Mouse (Mus musculus) spleen, adult 2 months (tissue): ENCODE results near the gene Ccn2. TPM values are rescaled to one million over a fixed set of nuclear protein-coding genes. Genes with fewer than 3 reads are reported as not detected.

Experiments used
- DNase-seq, 2 experiments: peaks; one replicate each; pipeline versions ENCODE4 v3.0.0 to v3.0.0-alpha.2; 2012 to 2021; ENCODE audit warnings: low spot score in 2 of 2, low read depth in 1 of 2
- H3K27ac ChIP-seq: fragments of 200-500 bp; 2 replicates; pipeline ENCODE4 v1.5.1; 2012; ENCODE audit warnings: low read length, inconsistent platforms; ENCODE audit not compliant: insufficient read depth
- H3K27me3 ChIP-seq: fragments of 200-500 bp; 2 replicates; pipeline ENCODE4 v1.6.1; 2012; ENCODE audit warnings: mild to moderate bottlenecking, moderate library complexity, low read length, inconsistent platforms; ENCODE audit not compliant: control insufficient read depth, insufficient read depth
- H3K36me3 ChIP-seq: fragments of 200-500 bp; 2 replicates; pipeline ENCODE4 v1.6.1; 2012; ENCODE audit warnings: mild to moderate bottlenecking, low read length, inconsistent platforms; ENCODE audit not compliant: control insufficient read depth, insufficient read depth
- H3K4me1 ChIP-seq: fragments of 200-500 bp; 2 replicates; pipeline ENCODE4 v1.6.1; 2011; ENCODE audit warnings: inconsistent platforms; ENCODE audit not compliant: control insufficient read depth, insufficient read depth, insufficient read length
- H3K4me3 ChIP-seq: fragments of 200-500 bp; 2 replicates; pipeline ENCODE4 v1.5.1; 2011; ENCODE audit warnings: mild to moderate bottlenecking, inconsistent platforms; ENCODE audit not compliant: insufficient read depth, insufficient read length; ENCODE audit errors: extremely low read depth
- CTCF ChIP-seq: fragments of 200-500 bp; IDR thresholded peaks from 2 replicates; pipeline ENCODE4 v1.5.1; 2011; ENCODE audit warnings: mild to moderate bottlenecking, inconsistent platforms; ENCODE audit not compliant: insufficient read depth, insufficient read length, insufficient replicate concordance; ENCODE audit errors: extremely low read depth
- POLR2A ChIP-seq: fragments of 200-500 bp; IDR thresholded peaks from 2 replicates; pipeline ENCODE4 v1.6.1; 2011; ENCODE audit warnings: low read depth, low read length, inconsistent platforms
- WGBS: fragments of 180-500 bp; shearing (Covaris S2); methylation state at CpG from one replicate; pipeline ENCODE4 v1.1.7; 2018; 5-methylcytosine and 5-hydroxymethylcytosine counted together
- polyA plus RNA-seq: library from polyadenylated mRNA; depleted of rRNA; stranded (reverse); fragments of >200 nt; gene quantifications from 2 replicates; pipeline ENCODE4 v1.2.3, GENCODE M21; 2012; rRNA removed

Ccn2 gene
- polyA plus RNA-seq, 1 experiment = 108 TPM

GRCm38 (mm10) chr10:24638306-24639070 lies 43.2 kb downstream of the Ccn2 start:
- DNase-seq = no peak
- TF ChIP-seq POLR2A (no peak), CTCF (no peak)
- peaks cover 31% of the 10 kb centered on the region; the same call in 1 of the 2 replicates for H3K4me1 ChIP-seq

GRCm38 (mm10) chr10:24639596-24639995 lies 44.4 kb downstream of the Ccn2 start:
- Histone ChIP-seq H3K27me3 (no peaks in the 10 kb centered on the region), H3K4me1 (peaks cover 31% of the 10 kb centered on the region; the same call in 1 of the 2 replicates), H3K4me3 (no peak overlapping the region), H3K27ac (peak overlapping the region; percentile 75), H3K36me3 (no peaks in the 10 kb centered on the region)
- TF ChIP-seq CTCF (no peak), POLR2A (no peak)
- WGBS = 63% methylated on average over 7 of the region's 7 CpGs
- DNase-seq = no peak

More at GRCm38 (mm10) chr10:24638306-24639070, 43.2 kb downstream of the Ccn2 start:
- H3K27me3 ChIP-seq = no peaks in the 10 kb centered on the region
- peak overlapping the region; percentile 14; the same call in 1 of the 2 replicates for H3K27ac ChIP-seq
- 49% methylated on average over 10 of the region's 10 CpGs for WGBS
- no peaks in the 10 kb centered on the region for H3K36me3 ChIP-seq
- no peak overlapping the region for H3K4me3 ChIP-seq

- no peaks in the 10 kb centered on the region for H3K27me3 ChIP-seq
- peak in 1 of 2 experiments; percentile 38 for DNase-seq
- H3K4me3 ChIP-seq = no peak overlapping the region
- 0 out of 2 replicates have a peak, but pooled peaks cover 1% of the 10 kb centered on the region for H3K36me3 ChIP-seq
- H3K27ac ChIP-seq = peak overlapping the region; percentile 75
- no peak for TF ChIP-seq CTCF
- TF ChIP-seq POLR2A = no peak
- peaks cover 26% of the 10 kb centered on the region; the same call in 1 of the 2 replicates for H3K4me1 ChIP-seq
- 46% methylated on average over 6 of the region's 6 CpGs for WGBS
Measured at GRCm38 (mm10) chr10:24640186-24640875, 45.1 kb downstream of the Ccn2 start.

GRCm38 (mm10) chr10:24641416-24642140 lies 46.3 kb downstream of the Ccn2 start:
- no peak for DNase-seq
- Histone ChIP-seq H3K36me3 (peaks cover 3% of the 10 kb centered on the region), H3K27me3 (no peaks in the 10 kb centered on the region), H3K4me1 (peaks cover 18% of the 10 kb centered on the region; the same call in 1 of the 2 replicates), H3K27ac (no peak overlapping the region), H3K4me3 (no peak overlapping the region)
- TF ChIP-seq CTCF = no peak
- no peak for TF ChIP-seq POLR2A
- WGBS = 28% methylated on average over 14 of the region's 14 CpGs

- no peaks in the 10 kb centered on the region for H3K27me3 ChIP-seq
- H3K4me1 ChIP-seq = peaks cover 18% of the 10 kb centered on the region; the same call in 1 of the 2 replicates
- H3K27ac ChIP-seq = peak overlapping the region; percentile 49; the same call in 1 of the 2 replicates
- TF ChIP-seq POLR2A (no peak), CTCF (no peak)
- no peak overlapping the region for H3K4me3 ChIP-seq
- no peak for DNase-seq
- 30% methylated on average over 11 of the region's 11 CpGs for WGBS
- H3K36me3 ChIP-seq = peaks cover 4% of the 10 kb centered on the region
Measured at GRCm38 (mm10) chr10:24642796-24643580, 47.7 kb downstream of the Ccn2 start.

- Histone ChIP-seq H3K4me1 (peaks cover 14% of the 10 kb centered on the region; the same call in 1 of the 2 replicates), H3K4me3 (no peak overlapping the region), H3K27ac (no peak overlapping the region; the same call in 1 of the 2 replicates), H3K27me3 (no peaks in the 10 kb centered on the region), H3K36me3 (peaks cover 4% of the 10 kb centered on the region)
- WGBS = 92% methylated on average over 8 of the region's 8 CpGs
- no peak for DNase-seq
- TF ChIP-seq POLR2A (no peak), CTCF (no peak)
Measured at GRCm38 (mm10) chr10:24645169-24645568, 49.9 kb downstream of the Ccn2 start.

Other genes starting within 250 kb of the Ccn2 start
- 2.5 and 3.2 TPM in 2 replicates for gene Enpp1, start 116.7 kb downstream of the Ccn2 start, polyA plus RNA-seq
- 0.19 and 0.28 TPM in 2 replicates for gene Enpp3, start 247.4 kb downstream of the Ccn2 start, polyA plus RNA-seq